Mouse (Mus musculus): ENCODE measurements at regions not wholly inside any gene's neighbourhood (a gene's known extent, or its start where the extent isn't known, plus 50 kb on each side); places are given as distances from the start of the nearest gene placed in this dataset.
A peak's percentile ranks its signal among the peaks of the same experiment; 100 is the strongest.

- DNase-seq (ENCODE audit: low read depth, low spot score): no peak
- no peaks in the 10 kb centered on the region for H3K27me3 ChIP-seq (ENCODE audit: control insufficient read depth, insufficient read depth, low read length, poor library complexity, severe bottlenecking)
Observed at GRCm38 (mm10) chr15:96763611-96764010, 64.1 kb upstream of the Slc38a2 start.

GRCm38 (mm10) chr15:96759078-96759995 lies 59.8 kb upstream of the Slc38a2 start:
- DNase-seq (ENCODE audit: low read depth, low spot score): no peak
- Histone ChIP-seq H3K27me3 (ENCODE audit: control insufficient read depth, insufficient read depth, low read length, poor library complexity, severe bottlenecking) (no peaks in the 10 kb centered on the region), H3K36me3 (ENCODE audit: control insufficient read depth, insufficient read depth, low read length, poor library complexity, severe bottlenecking) (no peaks in the 10 kb centered on the region)

More at GRCm38 (mm10) chr15:96763611-96764010, 64.1 kb upstream of the Slc38a2 start:
- H3K36me3 ChIP-seq (ENCODE audit: control insufficient read depth, insufficient read depth, low read length, poor library complexity, severe bottlenecking): no peaks in the 10 kb centered on the region

DNA sequence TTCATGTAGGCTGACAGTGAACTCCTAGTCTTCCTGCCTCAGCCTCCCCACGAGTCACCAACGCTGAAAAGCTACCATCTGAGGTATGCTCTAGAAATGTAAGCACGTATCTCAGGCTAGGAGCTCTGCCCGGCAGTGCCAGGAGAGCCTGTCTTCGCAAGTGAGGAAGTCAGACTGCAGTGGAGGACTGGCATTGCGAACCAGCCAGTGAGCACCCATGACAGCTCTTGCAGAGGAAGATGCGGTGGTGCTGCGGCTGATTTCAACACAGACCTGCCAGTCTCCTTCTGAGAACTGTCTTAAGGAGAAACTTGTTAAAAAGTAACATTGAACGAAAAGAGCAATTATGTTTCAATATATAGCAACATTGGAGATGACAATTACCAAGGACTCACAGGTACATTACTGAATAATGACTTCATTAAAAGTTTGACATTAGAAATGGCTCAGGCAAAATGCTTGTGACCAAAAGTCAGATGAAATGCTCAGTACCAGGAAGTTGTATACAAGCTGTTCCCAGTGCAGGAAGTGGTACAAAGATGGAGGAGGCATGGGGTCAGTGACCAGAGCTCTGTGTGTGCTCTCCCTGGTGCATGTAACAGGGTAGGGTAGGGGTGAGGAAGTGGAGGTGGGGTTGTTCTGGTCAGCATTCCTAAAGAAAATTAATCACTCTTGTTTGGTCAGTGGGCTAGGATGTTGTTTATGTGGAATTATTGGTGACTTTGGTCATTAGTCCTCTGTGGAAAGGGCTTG lies 58.1 kb upstream of the Slc38a2 start:
- DNase-seq (ENCODE audit: low read depth, low spot score): peak; percentile 45
- no peaks in the 10 kb centered on the region for H3K27me3 ChIP-seq (ENCODE audit: control insufficient read depth, insufficient read depth, low read length, poor library complexity, severe bottlenecking)
- no peaks in the 10 kb centered on the region for H3K36me3 ChIP-seq (ENCODE audit: control insufficient read depth, insufficient read depth, low read length, poor library complexity, severe bottlenecking)

- DNase-seq (ENCODE audit: low read depth, low spot score): no peak
- Histone ChIP-seq H3K36me3 (ENCODE audit: control insufficient read depth, insufficient read depth, low read length, poor library complexity, severe bottlenecking) (no peaks in the 10 kb centered on the region), H3K27me3 (ENCODE audit: control insufficient read depth, insufficient read depth, low read length, poor library complexity, severe bottlenecking) (no peaks in the 10 kb centered on the region)
Observed at GRCm38 (mm10) chr15:96756456-96756855, 56.9 kb upstream of the Slc38a2 start.

GRCm38 (mm10) chr15:96755951-96756350 lies 56.4 kb upstream of the Slc38a2 start:
- H3K36me3 ChIP-seq (ENCODE audit: control insufficient read depth, insufficient read depth, low read length, poor library complexity, severe bottlenecking): no peaks in the 10 kb centered on the region
- DNase-seq (ENCODE audit: low read depth, low spot score): no peak
- no peaks in the 10 kb centered on the region for H3K27me3 ChIP-seq (ENCODE audit: control insufficient read depth, insufficient read depth, low read length, poor library complexity, severe bottlenecking)

DNA sequence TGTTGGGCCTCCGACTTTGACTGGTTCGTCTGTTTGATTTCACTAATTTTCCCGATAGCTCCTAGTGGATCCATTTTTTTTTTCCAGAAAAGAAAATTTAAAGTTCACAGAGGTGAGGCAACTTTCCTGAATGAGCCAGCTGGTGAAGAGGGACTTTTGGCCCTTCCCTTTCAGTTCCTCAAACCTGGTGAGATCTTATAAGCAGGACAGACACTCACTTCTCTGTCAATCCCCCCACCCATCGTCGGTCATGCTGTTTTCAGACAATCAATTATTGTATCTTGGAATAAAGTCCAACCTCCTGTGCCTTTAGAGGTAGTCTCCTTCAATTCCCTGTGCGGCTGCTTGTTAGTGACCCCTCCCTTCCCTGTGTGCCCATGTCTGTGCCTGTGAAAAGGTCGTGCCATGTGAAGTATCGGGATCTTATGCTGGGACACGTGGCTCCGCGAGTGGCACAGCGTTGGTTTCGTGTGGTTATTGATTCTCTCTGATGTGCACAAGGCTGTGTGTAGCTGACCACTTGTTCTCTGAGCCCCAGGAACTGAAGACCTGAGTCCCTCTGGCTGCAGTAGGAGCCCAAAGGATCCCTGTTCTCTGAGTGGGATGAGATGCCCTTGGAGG lies 55.9 kb upstream of the Slc38a2 start:
- peak; percentile 47 for DNase-seq (ENCODE audit: low read depth, low spot score)
- Histone ChIP-seq H3K27me3 (ENCODE audit: control insufficient read depth, insufficient read depth, low read length, poor library complexity, severe bottlenecking) (no peaks in the 10 kb centered on the region), H3K36me3 (ENCODE audit: control insufficient read depth, insufficient read depth, low read length, poor library complexity, severe bottlenecking) (no peaks in the 10 kb centered on the region)

- H3K27me3 ChIP-seq (ENCODE audit: control insufficient read depth, insufficient read depth, low read length, poor library complexity, severe bottlenecking): no peaks in the 10 kb centered on the region
- DNase-seq (ENCODE audit: low read depth, low spot score): no peak
- no peaks in the 10 kb centered on the region for H3K36me3 ChIP-seq (ENCODE audit: control insufficient read depth, insufficient read depth, low read length, poor library complexity, severe bottlenecking)
Observed at GRCm38 (mm10) chr15:96754079-96754478, 54.5 kb upstream of the Slc38a2 start.

DNA sequence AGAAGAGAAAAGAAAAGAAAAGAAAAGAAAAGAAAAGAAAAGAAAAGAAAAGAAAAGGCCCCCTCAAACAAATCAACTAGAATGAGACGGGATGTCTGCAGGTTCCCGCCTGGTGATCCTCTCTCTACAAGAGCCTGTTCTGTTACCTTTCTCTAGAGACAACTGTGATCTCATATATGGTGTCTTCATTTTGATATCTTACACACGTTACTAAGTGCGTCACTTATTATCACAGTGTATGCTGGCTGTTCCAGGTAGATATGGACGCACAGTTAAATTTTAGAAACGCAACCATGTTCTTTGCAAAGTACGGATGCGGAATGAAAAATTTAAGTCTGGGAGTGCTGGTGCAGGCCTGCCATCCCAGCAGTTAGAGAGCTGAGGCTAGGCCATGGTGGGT lies 53.2 kb upstream of the Slc38a2 start:
- no peak for DNase-seq (ENCODE audit: low read depth, low spot score)
- H3K27me3 ChIP-seq (ENCODE audit: control insufficient read depth, insufficient read depth, low read length, poor library complexity, severe bottlenecking): no peaks in the 10 kb centered on the region
- no peaks in the 10 kb centered on the region for H3K36me3 ChIP-seq (ENCODE audit: control insufficient read depth, insufficient read depth, low read length, poor library complexity, severe bottlenecking)

DNA sequence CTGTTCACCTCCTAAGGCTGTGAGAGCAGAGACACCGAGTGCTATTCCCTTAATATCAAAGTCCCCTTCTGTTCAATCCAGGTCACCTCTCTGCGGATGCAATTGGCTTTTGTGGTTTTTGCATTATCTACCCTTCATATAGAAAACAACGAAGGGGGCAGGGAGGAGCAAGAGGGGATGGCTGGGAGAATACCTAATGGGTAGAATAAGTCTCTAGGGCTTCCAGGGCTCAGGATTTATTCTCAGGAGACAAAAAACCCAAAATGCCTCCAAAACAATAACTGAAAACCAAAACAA lies 52.5 kb upstream of the Slc38a2 start:
- Histone ChIP-seq H3K27me3 (ENCODE audit: control insufficient read depth, insufficient read depth, low read length, poor library complexity, severe bottlenecking) (no peaks in the 10 kb centered on the region), H3K36me3 (ENCODE audit: control insufficient read depth, insufficient read depth, low read length, poor library complexity, severe bottlenecking) (no peaks in the 10 kb centered on the region)
- DNase-seq (ENCODE audit: low read depth, low spot score): no peak

DNA sequence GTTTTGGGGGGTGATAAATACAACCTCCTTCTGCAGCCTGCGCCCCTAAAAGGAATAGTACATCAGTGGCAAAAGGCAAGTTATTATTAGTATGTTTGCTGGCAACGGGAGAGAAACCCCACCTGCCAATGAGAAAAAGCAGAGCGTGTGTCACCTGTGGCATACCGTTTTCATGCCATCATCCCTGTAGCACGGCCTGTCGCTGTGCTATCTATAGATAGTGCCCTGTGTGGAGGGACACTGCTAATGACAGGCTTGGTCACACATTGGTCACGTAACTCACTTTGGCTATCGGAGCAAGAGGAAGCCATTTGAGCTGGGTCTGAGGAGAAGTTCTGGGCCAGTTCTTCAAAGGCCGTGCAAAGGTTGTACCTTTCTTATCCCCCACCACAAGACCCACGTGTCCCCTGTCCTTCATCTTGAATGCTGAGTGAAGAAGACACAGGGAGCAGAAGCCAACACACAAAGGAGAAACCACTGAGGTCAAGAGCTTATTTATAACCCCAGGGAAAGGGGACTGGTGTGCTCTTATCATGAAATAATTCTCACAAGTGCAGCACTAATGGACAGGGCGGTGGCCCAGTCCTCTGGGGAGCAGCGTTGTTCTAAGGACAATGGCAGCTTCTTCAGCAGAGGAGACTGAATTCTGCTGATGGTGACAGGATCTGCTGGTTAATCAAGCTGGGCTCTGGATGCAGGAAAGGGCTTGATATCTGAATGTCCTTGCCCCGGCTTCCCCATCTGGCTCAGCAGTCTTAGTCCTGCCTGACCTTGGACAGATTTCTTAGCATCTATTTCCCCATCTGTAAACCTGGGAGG lies 51.9 kb upstream of the Slc38a2 start:
- no peak for DNase-seq (ENCODE audit: low read depth, low spot score)
- Histone ChIP-seq H3K36me3 (ENCODE audit: control insufficient read depth, insufficient read depth, low read length, poor library complexity, severe bottlenecking) (no peaks in the 10 kb centered on the region), H3K27me3 (ENCODE audit: control insufficient read depth, insufficient read depth, low read length, poor library complexity, severe bottlenecking) (no peaks in the 10 kb centered on the region)

DNA sequence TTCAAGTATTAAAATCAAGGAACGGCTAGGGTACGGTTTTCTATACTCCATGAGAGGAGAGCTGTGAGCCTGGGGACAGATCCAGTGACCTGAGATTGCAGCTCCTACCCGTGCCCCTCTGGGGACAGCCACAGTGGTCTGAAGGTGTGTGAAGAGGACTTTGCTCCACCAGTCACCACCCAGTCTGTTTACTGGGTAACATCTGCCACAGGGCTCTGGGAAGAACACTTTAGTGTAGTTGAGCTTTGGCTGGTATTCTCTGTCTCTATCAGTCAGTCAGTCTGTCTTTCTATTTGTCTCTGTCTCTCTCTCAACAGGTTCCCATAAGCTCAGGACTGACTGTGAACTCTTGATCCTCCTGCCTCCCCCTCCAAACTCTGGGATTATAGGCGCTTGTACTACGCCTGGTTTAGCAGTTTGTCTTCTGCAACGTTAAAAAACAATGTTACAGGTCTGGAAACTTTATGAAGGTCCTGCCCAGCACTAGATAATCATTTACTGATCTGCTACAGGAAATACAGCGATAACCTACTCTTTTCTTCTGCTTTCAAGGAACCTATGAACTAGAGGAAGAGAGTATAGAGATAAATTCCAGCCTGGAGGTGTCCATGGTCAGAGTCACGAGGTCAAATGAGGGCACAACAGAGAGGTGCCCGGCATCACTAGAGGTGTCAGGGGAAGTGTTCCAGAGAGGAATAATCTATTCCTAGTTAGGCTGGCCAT lies 50.2 kb upstream of the Slc38a2 start:
- DNase-seq (ENCODE audit: low read depth, low spot score): no peak
- Histone ChIP-seq H3K27me3 (ENCODE audit: control insufficient read depth, insufficient read depth, low read length, poor library complexity, severe bottlenecking) (no peaks in the 10 kb centered on the region), H3K36me3 (ENCODE audit: control insufficient read depth, insufficient read depth, low read length, poor library complexity, severe bottlenecking) (no peaks in the 10 kb centered on the region)
